Mouse (Mus musculus): ENCODE results near the gene Copz1. TPM values are rescaled to one million over a fixed set of nuclear protein-coding genes. Genes with fewer than 3 reads are reported as not detected.

Copz1 gene
- total RNA-seq, 1 experiment from 2014 or later, result 48.1 TPM

DNA sequence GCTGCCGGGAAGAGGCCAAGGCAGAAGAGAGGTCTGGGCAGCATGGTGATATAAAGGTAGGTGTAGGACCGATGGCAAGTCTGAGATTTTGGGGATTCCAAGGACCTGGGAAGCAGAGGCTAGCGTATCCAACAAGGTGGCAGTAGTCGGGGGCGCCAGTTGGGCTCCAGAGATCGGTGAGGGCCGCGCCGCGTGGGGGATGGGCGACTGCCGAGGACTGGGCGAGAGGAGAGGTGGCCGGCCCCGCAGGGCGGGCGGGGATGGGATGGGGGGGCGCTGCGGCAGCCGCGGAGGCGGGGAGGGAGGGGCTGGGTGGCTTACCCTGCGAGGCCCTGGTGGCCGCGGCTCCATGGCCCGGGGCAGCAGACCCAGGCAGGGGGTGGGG is 50.5 kb downstream of the Copz1 start:
- no peak for ATAC-seq (ENCODE audit: extremely low read depth, insufficient number of reproducible peaks, low FRiP score, poor library complexity, severe bottlenecking)

DNA sequence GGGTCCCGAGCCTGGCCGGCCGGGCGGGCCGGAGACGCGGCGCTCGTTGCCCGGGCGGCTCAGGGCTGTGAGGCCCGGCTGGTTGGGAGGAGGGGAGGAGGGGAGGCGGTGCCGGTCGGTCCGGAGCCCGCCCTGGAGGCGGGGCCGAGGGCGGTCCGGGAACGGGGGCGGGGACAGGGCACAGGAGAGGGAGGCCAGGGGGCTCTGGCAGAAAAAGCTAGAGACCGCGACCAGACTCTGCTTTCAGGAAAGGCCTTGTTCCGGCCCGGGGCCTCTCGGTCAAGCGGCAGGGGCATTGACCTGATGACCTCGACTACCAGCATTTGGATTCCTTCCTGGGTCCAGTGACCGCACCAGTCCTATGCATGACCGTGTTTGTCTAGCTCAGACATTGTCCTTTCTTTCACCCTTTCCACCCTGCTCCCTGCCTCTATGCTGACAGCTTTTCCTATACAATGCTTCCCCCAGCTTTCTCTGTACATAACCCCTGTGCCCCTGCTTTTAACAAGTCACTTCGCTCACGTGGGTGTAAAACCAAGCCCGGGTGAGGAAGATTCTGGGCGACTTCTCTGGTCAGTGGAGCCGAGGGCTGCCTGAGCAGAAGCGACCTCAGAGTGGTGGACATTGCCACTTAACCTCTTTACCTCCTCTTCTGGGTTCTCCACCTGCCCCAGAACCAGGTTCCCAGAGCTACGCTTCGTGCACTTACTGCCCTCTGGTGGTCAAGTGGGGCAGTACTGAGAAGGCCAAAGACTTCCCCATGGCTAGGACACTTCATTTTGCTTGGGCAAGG is 51.1 kb downstream of the Copz1 start:
- ATAC-seq (ENCODE audit: extremely low read depth, insufficient number of reproducible peaks, low FRiP score, poor library complexity, severe bottlenecking), result peak; percentile 86

DNA sequence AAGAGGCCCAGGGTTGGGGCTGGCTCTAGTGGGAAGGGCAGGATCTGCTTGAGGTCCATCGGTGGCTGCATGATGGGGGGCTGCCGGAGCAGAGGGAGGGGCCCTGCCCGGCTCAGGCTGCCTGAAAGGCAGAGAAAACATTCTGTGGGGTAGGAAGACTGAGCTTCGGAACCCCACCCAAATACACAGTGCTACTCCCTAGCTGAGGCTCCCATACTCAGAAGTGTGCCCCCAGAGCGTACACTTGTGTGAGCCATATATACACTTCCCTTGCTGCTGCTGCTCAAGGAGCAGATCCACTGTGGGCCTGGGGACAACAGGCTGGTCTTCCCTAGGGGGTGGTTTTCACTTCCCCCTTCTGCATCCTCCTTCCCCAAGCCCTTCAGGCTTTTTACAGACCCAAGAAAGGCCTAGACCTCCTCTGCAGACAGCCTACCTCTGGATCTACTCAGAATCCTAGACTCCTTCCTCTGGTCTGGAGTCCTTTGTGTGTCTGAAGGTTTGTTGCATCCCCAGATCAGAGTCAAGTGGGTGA is 60.6 kb downstream of the Copz1 start:
- peak; percentile 43; the same call in 1 of the 2 replicates for ATAC-seq (ENCODE audit: extremely low read depth, insufficient number of reproducible peaks, low FRiP score, poor library complexity, severe bottlenecking)

GRCm38 (mm10) chr15:103333738-103334137 is 61.2 kb downstream of the Copz1 start:
- peak; percentile 84 for ATAC-seq (ENCODE audit: extremely low read depth, insufficient number of reproducible peaks, low FRiP score, poor library complexity, severe bottlenecking)

- ATAC-seq (ENCODE audit: extremely low read depth, insufficient number of reproducible peaks, low FRiP score, poor library complexity, severe bottlenecking), result no peak
Measured at GRCm38 (mm10) chr15:103334194-103334593, 61.7 kb downstream of the Copz1 start.

- ATAC-seq (ENCODE audit: extremely low read depth, insufficient number of reproducible peaks, low FRiP score, poor library complexity, severe bottlenecking), result no peak
Measured at GRCm38 (mm10) chr15:103335040-103335439, 62.5 kb downstream of the Copz1 start.

- no peak for ATAC-seq (ENCODE audit: extremely low read depth, insufficient number of reproducible peaks, low FRiP score, poor library complexity, severe bottlenecking)
Measured at GRCm38 (mm10) chr15:103335488-103336235, 63.1 kb downstream of the Copz1 start.

- no peak for ATAC-seq (ENCODE audit: extremely low read depth, insufficient number of reproducible peaks, low FRiP score, poor library complexity, severe bottlenecking)
Measured at GRCm38 (mm10) chr15:103336996-103337667, 64.6 kb downstream of the Copz1 start.

DNA sequence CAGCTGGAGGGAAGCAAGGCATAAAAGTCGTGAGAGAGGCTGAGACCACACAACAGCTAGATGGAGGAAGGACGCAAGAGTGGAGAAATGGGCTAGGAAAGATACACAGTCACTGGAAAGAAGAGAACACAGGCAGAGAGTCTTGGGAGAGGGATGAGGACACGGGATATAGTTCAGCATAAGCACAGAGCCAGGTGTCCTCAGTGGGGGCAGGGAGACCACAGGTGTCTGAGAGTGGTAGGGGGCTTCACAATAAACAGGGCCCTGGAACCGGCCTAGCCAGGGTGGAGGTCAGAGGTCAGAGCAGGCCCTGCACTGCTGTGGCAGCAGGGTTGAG is 66.3 kb downstream of the Copz1 start:
- ATAC-seq (ENCODE audit: extremely low read depth, insufficient number of reproducible peaks, low FRiP score, poor library complexity, severe bottlenecking), result no peak

DNA sequence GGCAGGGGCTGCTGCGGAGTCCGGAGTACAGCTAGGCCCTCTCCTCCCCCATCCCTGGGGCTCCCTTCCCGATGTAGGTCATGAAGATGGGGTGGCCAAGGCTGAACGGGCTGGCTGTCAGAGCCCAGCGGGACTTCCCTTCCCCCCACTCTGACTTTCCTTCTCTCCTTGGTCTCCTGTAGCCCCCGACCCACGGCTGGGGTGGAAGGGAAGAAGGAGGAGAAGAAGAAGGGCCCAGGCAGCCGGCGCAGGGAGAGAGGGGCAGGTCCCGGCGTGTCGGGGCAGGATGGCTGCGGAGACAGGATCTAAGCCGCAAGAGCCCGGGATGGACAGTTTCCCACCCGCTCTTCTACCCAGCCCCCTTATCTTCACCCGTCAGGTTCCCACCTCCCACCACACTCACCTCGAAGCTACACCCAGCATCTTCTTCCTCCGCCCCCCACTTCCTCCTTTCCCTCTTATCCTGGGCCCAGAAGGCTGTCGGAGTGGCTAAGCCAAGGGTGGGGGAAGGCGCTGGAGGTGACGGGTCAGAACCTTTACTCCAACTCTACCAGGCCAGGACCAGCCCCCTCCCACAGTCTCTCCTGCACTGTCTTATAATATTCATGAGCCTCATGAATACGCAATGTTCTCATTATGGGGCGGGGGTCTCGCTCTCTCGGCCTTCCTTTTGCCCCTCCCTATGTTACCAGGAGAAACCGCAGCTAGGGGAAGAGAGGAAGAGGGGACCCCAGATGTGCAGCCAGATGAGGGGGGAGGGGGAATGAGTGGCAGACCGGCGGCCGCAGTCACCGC is 66.8 kb downstream of the Copz1 start:
- no peak for ATAC-seq (ENCODE audit: extremely low read depth, insufficient number of reproducible peaks, low FRiP score, poor library complexity, severe bottlenecking)

DNA sequence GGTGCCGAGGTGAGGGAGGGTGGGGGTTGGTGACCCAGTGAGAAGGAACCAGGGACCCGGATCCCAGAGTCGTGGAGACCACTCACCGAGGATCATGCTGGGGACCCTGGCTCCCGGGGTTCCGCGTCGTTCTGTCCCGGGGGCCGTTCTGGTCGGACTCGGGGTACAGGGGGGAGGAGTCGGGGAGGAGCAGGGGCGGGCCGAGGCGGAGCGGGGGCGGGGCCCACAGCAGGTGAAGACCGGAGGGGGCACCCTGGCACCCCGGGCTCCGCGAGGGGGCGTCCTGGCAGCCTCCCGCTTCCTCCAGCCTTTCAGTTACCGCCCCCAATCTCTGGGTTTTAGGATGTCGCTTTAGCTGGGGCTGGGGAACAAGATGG is 67.4 kb downstream of the Copz1 start, which contains the start of gene Zfp385a:
TSS of gene Zfp385a (minus strand) at position 133 of the 377 bp plus-strand sequence.
- peak; percentile 11; the same call in 1 of the 2 replicates for ATAC-seq (ENCODE audit: extremely low read depth, insufficient number of reproducible peaks, low FRiP score, poor library complexity, severe bottlenecking)

DNA sequence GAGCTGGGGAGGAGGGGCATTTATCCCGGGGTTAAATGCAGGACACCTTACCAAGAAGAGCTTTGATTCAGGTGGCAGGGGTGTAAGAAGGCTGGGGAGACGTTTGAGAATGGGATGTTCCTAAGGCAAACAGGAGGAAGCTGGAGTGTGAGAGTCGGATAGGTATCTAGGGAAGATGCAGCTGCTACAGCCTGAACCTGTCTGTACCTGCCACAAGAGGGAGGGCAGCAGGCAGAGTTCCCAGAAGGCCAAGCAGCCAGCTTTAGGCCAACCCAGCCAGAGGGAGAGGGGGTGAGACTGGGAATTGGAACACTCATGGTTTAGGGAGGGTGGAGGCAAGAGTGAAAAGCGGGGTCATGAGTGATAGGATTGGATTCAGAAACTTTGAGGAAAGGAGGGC is 68.3 kb downstream of the Copz1 start:
- ATAC-seq (ENCODE audit: extremely low read depth, insufficient number of reproducible peaks, low FRiP score, poor library complexity, severe bottlenecking), result no peak

DNA sequence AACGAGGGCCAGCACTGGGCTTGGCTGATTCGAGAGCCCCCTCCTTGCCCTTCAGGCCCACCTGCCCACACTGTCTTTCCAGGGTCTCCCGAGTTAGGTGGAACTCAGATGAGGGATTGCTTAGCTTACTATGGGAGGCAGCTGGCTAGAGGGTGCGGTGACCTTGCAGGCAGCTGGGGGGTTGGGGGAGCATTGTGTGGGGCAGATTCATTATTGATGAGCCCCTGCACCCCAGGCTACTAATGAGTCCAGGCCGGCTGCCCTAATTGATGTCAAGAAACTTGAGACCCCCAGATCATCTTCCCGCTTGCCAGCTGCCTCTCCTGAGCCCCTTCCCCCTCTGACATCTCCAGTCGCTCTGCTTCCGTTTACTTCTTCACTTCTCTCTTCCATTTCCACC is 69.0 kb downstream of the Copz1 start:
- no peak for ATAC-seq (ENCODE audit: extremely low read depth, insufficient number of reproducible peaks, low FRiP score, poor library complexity, severe bottlenecking)

DNA sequence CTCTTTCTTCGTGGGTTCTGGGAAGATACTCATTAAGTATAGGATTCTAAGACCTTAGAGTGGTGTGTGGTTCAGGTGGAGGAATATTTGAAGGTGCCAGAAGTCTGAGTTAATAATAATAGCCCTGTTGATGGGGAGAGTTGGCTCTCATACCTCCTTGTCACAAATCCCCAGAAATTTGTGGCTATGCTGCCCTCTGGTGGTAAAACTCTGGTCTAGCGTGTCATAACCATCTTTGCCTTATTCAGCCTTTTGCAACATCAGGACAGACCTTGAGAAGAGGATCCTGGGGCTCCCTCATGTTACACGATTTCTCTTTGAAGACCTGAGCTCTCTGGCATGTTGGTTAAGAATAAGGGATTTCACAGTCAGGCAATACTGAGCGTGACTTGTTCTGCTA is 69.9 kb downstream of the Copz1 start:
- peak; percentile 55; the same call in 1 of the 2 replicates for ATAC-seq (ENCODE audit: extremely low read depth, insufficient number of reproducible peaks, low FRiP score, poor library complexity, severe bottlenecking)

DNA sequence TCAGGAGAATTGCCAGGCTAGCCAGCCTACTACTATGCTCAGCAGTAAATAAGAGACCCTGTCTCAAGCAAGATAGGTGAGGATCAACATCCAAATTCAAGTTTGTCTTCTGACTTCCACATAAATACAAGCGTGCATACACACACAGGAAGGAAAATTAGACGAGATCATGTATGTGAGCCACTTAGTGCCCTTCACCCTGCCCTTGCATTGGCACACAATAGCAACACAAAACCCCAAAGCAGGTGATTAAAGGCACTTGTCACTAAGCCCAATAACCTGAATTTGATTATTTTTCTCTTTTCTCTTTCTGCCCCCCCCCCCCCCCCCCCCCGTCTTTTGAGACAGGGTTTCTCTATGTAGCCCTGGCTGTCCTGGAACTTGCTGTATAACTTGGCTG is 70.5 kb downstream of the Copz1 start:
- no peak for ATAC-seq (ENCODE audit: extremely low read depth, insufficient number of reproducible peaks, low FRiP score, poor library complexity, severe bottlenecking)

GRCm38 (mm10) chr15:103343556-103343955 is 71.0 kb downstream of the Copz1 start:
- ATAC-seq (ENCODE audit: extremely low read depth, insufficient number of reproducible peaks, low FRiP score, poor library complexity, severe bottlenecking), result no peak

GRCm38 (mm10) chr15:103345789-103346188 is 73.3 kb downstream of the Copz1 start:
- ATAC-seq (ENCODE audit: extremely low read depth, insufficient number of reproducible peaks, low FRiP score, poor library complexity, severe bottlenecking), result no peak

GRCm38 (mm10) chr15:103347275-103347684 is 74.8 kb downstream of the Copz1 start:
- peak; percentile 85 for ATAC-seq (ENCODE audit: extremely low read depth, insufficient number of reproducible peaks, low FRiP score, poor library complexity, severe bottlenecking)

All from neutrophil, adult 5-6 weeks (primary cell).